Mouse (Mus musculus) olfactory bulb, adult 2 months (tissue): Measurements from ENCODE around the gene Spty2d1.

Experiments used
- CTCF ChIP-seq: fragments of 200-500 bp; IDR thresholded peaks from 2 replicates; pipeline ENCODE4 v1.5.1; 2012; ENCODE audit warnings: low read depth, mild to moderate bottlenecking, low read length, moderate library complexity; ENCODE audit not compliant: insufficient read depth
- POLR2A ChIP-seq: fragments of 200-500 bp; IDR thresholded peaks from 2 replicates; pipeline ENCODE4 v1.6.1; 2012; ENCODE audit warnings: mild to moderate bottlenecking, low read depth, low read length, moderate library complexity; ENCODE audit not compliant: insufficient read depth

DNA sequence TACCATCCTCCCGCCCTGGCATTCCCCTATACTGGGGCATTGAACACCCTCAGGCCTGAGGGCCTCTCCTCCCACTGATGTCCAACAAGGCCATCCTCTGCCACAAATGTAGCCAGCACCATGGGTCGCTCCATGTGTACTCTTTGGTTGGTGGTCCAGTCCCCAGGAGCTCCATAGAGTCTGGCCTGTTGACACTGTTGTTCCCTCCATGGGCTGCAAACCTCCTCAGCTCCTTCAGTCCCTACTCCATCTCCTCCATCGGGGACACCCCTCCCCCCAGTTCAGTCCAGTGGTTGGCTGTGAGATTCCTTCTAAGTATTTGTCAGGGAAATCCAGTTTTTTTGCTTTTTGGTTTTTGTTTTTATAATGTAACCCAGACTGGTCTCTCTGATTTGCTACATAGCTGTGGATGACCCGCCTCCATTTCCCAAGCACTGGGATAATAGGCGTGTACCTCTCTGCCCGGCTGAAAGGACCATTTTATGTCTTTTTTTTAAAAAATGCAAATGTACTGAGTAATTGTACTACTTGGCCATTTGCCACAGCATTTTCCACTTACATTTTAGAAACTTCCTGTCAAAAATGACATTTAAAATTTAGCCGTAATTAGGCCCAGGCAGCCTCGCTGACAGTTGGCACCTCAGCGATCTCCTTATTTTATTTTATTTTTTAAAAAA, 22.4 kb upstream of the Spty2d1 start:
- TF ChIP-seq POLR2A, result no peak
- no peak for TF ChIP-seq CTCF
